Mouse (Mus musculus) ZHBTc4 (cell line): ENCODE data around the gene Pptc7.

Experiments
- DNase-seq: peaks from one replicate; pipeline ENCODE4 v3.0.0-alpha.2; 2011; ENCODE audit warnings: low read depth, low spot score

Gene Pptc7

GRCm38 (mm10) chr5:122267136-122267535 lies 17.0 kb upstream of the Pptc7 start:
- no peak for DNase-seq

DNA sequence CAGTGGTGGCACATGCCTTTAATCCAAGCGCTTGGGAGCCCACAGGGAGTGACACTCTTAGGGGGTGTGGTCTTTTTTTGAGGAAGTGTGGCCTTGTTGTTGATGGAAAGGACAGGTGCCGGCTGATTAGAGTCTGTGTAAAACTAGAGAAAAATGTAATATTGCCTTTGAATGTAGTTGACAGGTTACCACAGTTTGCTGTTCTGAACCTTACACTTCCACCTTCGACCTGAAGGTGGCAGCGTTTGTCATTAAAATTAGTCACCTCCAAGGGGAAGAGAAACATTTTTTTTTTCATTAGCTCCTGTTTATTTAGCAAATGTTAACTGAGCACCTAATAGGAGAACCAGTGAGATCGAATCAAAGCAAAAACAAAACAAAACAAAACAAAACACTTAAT lies 16.3 kb upstream of the Pptc7 start:
- peak; percentile 76 for DNase-seq

DNA sequence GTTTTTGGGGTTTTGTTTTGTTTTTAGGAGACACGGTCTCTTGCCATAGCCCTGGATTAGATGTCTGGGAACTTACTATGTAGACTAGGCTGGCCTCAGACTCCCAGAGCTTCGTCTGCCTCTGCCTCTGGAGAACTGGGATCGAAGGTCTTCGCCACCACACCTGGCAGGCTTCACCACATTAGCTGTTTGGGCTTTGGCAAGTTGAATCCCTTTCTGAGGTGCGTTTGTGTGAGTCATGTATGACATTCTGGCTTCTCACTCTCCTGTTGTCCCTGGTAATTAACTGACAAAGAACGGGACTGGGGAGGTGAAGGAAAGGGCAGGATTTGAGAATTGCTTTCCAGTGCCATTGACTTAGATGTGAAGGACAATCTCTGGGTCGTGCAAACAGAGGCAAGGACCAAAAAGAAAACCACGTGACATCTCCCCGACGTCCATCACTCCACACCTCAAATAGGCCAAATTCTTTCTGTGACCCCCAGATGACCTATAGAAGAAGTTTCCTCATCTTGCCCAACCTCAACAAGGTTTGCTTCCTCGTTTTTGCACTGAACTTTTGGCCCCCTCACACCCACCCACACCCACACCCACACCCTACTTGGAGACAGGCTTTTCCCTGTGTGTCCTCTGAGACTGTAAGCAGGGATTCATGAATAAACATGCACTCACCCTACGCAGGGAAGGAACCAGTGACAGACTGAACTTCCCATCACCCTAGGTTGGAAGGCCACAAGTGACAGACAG lies 15.1 kb upstream of the Pptc7 start:
- DNase-seq: peak; percentile 92

GRCm38 (mm10) chr5:122272821-122273220 lies 11.3 kb upstream of the Pptc7 start:
- DNase-seq: no peak

- peak; percentile 96 for DNase-seq
These were observed 9.4 kb upstream of the Pptc7 start for GRCm38 (mm10) chr5:122274785-122275184.

DNA sequence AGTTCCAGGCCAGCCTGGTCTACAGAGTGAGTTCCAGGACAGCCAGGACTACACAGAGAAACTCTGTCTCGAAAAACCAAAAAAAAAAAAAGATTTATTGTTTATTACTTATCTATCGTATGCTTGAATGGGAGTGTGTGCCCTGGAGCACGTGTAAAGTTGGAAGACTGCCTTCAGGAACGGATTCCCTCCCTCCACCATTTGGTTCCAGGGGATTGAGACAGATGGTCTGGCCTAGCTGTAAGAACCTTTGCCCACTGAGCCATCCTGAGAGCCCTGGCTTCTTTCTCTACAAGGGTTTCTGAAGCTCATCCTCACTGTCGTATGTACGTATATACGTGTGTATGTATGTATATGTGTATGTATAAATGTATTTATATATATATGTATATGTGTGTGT lies 5.2 kb upstream of the Pptc7 start:
- DNase-seq: no peak

GRCm38 (mm10) chr5:122279799-122280421 lies 4.3 kb upstream of the Pptc7 start:
- DNase-seq: no peak

GRCm38 (mm10) chr5:122280422-122280826 lies 3.7 kb upstream of the Pptc7 start:
- no peak for DNase-seq

GRCm38 (mm10) chr5:122280827-122281462 lies 3.2 kb upstream of the Pptc7 start:
- no peak for DNase-seq

GRCm38 (mm10) chr5:122283828-122284182 lies 360 bp upstream of the Pptc7 start:
- no peak for DNase-seq

DNA sequence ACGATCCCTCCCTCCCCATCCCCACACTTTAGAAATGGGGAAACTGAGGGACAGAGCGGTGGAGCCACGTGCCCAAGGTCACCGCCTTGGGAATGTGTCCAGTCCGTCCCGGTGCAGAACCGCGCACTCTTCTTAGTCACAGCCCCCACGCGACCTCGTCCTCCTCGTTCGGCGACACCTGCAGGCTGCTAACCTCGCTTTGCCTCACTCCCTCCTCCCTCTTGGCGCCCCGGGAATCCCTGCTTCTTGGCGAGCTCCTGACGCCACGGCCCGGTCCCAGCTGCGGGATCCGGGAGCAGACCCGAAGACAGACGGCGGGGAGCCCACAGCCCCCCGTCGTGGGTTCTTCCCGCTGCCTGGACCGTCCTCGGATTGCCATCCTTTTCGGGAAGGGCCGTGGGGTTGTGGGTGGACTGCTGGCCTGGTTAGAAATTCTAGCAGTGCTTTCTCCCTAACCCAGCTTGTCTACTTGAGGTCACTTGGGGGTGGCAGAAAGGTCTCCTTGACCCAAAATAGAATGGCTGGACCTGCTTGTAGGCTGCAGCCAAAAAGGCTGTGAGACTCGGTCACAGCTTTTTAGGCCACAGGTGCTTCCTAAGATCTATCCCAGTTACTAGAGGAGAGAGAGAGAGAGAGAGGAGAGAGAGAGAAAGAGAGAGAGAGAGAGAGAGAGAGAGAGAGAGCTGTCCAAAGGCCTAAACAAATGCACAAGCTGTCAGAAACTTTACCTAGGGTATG lies 1.0 kb downstream of the Pptc7 start:
- DNase-seq: peak; percentile 60

- no peak for DNase-seq
These were observed 1.6 kb downstream of the Pptc7 start for GRCm38 (mm10) chr5:122285767-122286150.

DNA sequence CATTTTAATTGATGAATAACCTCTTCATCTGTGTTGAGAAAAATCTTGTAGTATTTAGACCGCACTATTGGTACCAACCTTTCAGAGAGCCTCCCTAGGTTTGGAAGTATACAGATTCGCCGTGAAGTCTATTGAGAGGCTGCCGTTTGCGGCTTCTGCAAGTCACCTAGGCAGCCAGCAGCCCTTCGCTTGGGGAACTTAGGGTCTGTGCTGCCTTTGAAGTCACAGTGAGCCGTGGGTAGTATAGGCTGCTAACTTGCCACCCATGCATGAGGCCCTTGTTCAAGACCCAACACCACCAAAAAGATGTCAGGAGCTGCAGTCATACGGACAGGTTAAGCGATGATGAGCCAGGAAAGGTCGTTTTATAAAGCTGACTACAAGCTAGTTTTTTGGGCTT lies 2.0 kb downstream of the Pptc7 start:
- no peak for DNase-seq

DNA sequence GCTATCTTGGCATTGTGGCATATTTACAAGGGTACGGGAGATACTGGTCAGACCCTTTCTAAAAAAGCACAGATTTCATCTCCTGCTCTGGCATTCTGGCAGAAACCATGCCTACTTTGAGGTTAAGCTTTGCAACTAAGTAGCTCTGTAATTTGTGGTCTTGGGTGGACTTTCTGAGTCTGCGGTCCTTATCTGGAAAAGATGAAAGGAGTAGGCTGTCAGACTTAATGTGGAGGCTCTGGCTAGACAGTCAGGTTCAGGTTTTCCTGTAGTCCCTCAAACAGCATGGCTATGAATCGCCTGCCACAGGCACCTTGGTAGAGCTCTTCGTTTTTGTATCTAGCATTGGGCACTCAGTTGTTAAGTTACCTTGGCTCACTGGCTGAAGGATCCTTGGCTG lies 2.9 kb downstream of the Pptc7 start:
- no peak for DNase-seq

GRCm38 (mm10) chr5:122288147-122288811 lies 4.1 kb downstream of the Pptc7 start:
- DNase-seq: no peak

GRCm38 (mm10) chr5:122291149-122291548 lies 7.0 kb downstream of the Pptc7 start:
- DNase-seq: peak; percentile 53

GRCm38 (mm10) chr5:122291553-122292339 lies 7.6 kb downstream of the Pptc7 start:
- DNase-seq: no peak

DNA sequence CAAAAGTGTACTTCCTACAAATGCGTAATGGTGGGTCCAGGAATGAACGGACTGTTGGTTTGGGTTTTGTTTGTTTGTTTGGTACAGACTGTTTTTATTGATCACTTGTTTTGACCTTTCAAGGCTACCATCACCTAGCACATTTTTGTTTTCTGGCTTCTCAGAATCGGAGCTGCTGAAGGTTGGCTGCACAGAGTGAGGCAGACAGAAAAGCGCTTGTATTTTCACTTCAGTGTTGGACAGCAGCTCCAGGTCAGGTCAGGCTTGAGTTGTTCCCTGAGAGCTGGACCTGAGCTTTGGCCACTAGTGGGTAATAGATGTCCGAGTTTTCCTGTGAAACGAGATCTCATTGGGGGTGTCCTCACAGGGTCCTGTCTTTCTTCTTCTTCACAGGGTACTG lies 9.0 kb downstream of the Pptc7 start:
- no peak for DNase-seq

GRCm38 (mm10) chr5:122294219-122294735 lies 10.1 kb downstream of the Pptc7 start:
- peak; percentile 82 for DNase-seq

DNA sequence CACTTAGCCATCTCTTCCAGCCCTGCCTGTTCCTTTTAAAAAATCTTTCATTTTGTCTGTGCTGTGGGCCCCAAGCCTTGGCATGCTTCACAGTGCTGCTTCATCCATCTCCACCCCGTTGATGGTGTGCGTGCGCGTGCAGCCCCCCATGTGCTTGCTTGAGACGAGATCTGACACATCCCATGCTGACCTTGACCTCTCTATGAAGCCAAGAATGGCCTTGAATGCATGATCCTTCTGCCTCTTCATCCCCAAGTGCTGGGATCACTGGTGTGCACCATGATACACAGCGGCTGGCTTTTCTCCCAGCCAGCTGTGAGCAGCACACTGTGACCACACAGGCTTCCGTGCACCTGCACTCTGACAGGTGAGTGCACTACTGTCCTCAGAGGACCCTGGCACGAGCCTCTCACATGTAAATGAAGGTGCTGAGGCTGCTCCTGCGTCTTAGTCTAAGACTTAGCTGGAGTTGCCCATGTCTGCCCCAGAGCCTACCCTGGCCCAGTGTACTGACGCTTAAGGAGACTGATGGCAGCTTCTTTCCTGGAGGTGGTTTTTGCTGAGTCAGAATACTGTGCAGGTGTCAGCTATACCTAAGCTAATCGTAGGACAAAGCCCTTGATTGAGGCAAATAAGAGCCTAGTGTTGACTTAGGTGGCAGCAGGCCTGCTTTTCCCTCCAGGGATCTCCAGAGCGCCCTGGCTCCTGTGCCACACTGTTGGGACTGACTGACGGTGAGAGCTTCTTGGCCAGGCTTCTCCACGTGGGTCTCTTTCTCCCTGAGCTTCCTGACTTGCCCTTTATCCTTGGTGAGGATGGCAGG lies 11.2 kb downstream of the Pptc7 start:
- DNase-seq: no peak
